Mouse (Mus musculus) testis, postnatal 10 days (tissue): ENCODE data around the gene 4930544D05Rik.

Experiments used
- DNase-seq: peaks from one replicate; pipeline ENCODE4 v3.0.0; 2021; ENCODE audit warnings: low spot score

4930544D05Rik gene

DNA sequence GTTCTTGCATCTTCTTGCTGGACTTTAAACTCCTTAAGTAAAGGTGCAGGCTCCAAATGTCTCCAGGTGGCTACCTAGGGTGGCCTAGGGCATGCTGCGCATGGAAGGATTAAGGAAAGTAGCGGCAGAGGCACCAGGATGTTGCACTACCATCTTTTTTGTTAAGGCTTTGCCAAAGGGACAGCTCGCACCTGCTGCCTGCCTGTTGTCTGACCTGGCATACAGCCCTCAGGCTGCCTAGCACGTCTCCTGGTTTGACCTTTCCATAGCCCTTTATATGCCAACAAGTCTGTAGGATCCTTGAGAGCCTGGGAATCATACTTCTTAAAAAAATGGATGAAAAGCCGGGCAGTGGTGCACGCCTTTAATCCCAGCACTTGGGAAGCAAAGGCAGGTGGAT lies 27.4 kb downstream of the 4930544D05Rik start:
- DNase-seq: no peak

GRCm38 (mm10) chr11:70644564-70645103 lies 29.0 kb downstream of the 4930544D05Rik start:
- DNase-seq: no peak

- DNase-seq: no peak
Measured at GRCm38 (mm10) chr11:70645461-70646258, 30.0 kb downstream of the 4930544D05Rik start.

- peak; percentile 63 for DNase-seq
Measured at GRCm38 (mm10) chr11:70646259-70646555, 30.6 kb downstream of the 4930544D05Rik start.

- DNase-seq: peak; percentile 97
Measured at GRCm38 (mm10) chr11:70646691-70647650, 31.3 kb downstream of the 4930544D05Rik start, which contains the start of the genes Rnf167 and Slc25a11. Gene Rnf167 (plus strand): TSS chr11:70647235. Gene Slc25a11 (minus strand): TSS chr11:70647479.

- peak; percentile 66 for DNase-seq
Measured at GRCm38 (mm10) chr11:70647716-70648420, 32.2 kb downstream of the 4930544D05Rik start.

DNA sequence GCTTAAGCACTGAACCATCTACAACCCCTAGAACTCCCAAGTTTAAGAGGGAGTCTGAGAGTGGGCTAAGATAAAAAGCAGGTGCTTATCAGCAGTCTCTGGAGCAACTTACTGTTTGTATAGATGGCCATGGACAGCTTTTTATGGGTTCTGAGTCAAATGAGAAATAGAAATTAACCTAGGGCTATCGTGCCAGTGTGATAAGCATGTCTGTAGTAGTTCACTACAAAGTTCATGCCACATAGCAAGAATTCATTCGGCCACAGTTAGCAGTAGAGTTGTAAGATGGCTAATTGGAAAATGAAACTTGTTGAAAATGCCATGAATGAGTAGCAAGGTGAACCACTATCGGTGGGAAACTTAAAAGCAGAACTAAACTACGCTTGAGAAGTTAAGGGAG lies 32.9 kb downstream of the 4930544D05Rik start:
- no peak for DNase-seq

DNA sequence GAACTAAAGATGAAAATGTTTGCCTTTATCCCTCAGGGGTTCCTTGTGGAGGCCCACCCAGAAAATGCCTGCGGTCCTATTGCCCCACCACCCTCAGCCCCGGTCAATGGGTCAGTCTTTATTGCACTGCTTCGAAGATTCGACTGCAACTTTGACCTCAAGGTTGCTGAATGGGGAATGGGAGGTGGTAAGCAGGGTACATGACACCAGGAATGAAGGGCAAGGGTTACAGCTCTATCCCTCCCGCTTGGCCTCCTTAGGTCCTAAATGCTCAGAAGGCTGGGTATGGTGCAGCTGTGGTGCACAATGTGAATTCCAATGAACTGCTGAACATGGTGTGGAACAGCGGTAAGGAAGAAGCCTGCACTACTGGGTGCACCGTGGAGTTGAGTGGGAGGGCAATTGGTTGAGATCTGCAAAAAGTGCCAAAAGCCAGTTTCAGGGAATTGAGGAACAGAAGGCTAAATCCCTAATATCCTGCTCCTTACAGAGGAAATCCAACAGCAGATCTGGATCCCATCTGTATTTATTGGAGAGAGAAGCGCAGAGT lies 33.6 kb downstream of the 4930544D05Rik start:
- no peak for DNase-seq

GRCm38 (mm10) chr11:70650322-70651175 lies 34.9 kb downstream of the 4930544D05Rik start:
- DNase-seq: no peak

DNA sequence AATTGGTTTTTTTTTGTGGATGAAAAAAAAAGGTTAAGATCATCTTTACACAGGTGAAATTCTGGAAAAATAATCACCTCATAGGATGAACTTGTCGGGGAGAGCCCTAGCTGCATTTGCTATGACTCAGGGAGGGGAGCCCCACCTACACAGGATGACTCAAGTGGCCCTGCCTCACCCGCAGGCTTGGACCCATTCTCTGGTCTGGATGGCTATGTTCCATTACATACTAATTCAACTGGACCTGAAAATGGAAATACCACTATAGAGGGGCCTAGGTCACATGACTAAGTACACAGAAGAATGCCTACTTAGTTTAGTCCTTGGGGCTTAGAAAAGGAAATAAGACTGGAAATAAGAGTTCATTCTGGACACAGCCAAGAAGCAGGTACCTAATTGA lies 35.7 kb downstream of the 4930544D05Rik start:
- no peak for DNase-seq

- no peak for DNase-seq
Measured at GRCm38 (mm10) chr11:70652029-70652883, 36.6 kb downstream of the 4930544D05Rik start.

DNA sequence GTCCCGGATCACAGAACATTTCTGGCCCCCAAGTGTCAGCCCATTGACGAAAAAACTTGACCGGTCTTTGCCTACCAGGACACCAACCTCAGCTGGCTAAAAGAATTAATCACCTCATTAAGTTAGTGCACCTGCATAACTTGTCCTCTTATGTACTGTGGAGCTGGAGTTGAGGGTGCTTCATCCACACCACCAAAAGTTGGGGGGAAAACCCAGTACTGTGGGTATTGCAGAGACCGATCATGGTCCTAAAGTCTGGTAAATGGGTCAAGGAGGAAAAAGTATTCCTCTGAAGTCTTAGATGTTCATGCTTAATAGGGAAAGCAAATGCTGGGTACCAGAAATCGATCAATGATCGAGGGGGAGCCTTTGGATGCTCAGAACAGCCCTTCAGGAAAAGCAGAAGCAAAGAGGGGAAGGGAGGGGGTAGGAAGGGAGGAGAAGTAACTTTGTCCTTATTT lies 37.3 kb downstream of the 4930544D05Rik start:
- DNase-seq: no peak

DNA sequence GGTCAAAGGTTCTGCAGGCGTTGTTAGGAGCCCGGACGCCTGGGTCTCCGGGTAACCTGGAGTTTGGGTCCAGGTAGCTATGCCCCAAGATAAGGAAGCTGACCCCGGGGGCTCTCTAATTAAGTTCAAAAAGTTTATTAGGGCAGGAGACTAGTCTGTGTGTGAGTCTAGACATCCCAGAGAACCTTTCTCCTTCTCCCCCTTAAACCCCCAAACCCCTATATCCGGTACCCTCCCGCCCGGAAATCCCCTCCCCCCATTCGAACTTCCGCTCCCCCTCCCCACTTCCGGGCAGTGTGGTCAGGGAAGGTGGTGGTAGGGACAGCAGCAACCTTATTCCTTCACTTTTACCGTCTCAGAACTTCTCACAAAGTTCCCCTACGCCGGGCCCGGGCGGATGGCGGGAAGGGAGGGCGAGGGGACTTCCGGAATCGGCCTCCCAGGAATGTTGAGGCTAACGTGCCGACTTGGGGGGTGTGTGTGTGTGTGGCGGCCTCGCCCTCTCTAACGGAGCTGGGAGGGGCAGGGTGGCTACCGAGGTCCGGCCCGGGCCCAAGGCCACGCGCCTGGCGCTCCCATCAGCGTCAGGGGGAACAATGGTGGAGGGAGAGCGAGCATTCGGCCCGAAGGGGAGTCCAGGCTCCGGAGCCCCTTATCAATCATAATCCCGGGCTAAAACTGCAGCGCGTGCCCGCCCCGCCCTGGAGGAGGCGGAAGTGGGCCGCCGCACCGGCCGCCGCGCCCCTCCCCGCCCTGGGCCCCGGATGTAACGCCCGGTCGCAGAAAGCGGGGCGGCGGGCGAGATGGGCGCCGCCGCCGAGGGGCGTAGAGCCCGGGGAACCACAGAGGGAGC lies 37.9 kb downstream of the 4930544D05Rik start:
- peak; percentile 83 for DNase-seq

DNA sequence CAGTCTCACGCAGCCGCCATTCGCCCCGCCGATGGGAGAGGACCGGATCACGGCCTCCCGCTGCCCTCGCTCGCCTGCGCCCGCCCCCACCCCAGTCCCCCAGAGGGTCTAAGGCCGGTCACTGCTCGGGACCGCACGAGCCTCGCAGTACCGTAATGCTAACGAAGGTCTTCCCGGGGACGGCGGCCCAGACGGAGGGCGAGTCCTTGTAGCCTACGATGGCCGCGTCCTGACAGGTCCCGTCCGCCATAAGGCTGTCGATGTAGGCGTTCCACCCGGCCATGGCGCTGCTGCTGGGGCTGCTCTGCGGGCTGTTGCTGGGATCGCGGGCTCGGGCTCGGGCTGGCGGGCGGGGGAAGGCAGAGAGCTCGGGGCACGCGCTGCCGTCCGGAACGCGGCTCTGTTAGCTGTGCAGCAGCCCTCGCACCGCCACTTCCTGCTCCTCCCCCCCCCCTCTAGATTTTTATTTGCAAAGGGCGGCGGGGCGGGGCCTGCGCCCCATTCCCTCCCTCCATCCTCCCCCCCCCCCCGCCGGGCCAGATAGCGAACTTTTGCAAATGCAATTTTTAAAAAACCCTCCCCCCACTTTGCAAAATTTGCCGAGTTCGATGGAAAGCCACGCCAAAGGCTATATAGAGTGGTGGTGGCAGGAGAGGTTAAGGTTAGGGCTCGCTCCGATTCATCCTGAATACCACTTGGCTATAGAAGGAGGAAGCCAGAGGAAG lies 38.7 kb downstream of the 4930544D05Rik start, which contains the start of gene Pfn1:
Gene Pfn1 (minus strand): TSS at position 447 of the 725 bp plus-strand sequence.
- DNase-seq: peak; percentile 87

DNA sequence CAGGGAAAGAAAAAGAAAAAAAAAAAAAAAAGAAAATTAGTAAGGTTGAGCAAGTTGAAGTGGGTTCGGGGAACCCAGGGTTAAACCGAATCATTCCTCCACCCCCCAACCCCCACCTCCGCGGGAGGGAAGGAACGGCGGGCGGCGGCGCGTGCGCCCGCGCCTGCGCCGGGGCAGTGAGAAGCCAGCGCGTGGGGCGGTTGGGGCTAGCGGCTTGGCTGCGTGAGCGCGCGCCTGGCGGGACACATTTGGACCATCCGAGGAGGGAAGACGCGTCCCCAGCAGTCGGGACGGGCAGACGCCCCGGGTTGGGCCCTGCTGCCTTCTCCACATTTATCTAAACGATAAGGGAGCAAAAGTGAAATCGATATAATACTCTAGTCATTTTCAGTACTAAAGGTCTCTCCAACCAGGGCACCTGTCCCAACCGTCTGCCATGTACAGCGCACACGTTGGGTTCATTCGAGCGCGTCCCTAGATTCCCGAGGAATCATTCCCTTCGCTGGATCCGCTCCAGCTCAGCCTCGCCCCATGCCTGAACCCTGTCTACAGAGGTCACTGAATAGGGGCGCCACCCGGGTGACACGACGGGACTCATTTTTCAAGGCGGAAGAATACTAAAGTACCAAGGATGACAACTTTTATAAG lies 39.4 kb downstream of the 4930544D05Rik start:
- DNase-seq: peak; percentile 90

DNA sequence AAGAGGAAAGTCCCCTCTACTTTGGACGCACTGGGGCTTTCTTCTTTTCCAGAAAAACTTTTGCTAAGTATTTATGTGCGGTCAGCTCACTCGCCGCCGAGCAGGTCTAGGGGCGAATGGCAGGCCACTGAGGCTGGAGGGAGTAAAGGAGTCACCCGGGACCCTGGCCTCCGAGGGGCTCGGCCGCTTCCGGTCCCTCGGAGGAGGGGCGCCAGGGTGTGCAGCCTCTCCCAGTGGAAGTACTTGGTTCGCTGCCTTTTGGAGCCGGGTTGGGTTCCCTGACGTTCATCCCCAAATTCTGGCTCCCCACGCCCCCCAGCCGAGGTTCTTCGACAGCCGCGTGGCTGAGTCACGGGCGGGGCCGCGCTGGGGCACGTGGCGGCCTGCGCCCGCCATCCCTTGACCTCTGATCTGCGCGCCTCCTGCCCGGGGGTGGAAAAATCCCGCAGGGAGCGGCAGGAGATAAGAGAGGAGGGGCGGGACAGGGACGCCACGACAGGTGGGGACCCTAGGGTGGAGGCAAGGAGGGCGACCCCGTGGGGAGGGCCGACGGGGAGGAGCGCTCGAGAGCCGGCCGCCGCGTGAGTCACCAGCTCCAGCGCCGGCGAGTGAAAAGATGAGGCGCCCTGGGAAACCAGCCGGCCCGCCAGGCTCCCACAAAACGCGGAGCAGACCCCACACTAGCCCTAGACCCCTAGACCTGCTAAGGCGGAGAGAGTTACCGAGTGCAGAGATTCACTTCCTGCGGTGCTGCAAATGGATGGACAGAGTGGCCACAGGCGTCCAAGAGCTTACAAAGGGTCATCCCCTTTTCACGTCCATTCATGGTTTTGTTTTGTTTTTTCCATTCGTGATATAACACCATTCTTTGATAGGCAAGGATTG lies 40.2 kb downstream of the 4930544D05Rik start:
- DNase-seq: peak; percentile 80
